ENCODE assay signal across 12 mouse cellular contexts in genomic region chr7:142056601-142057061, GRCm38 (mm10). TPM values are rescaled to one million over a fixed set of nuclear protein-coding genes. Genes with fewer than 3 reads are reported as not detected.
DNase-seq lines count a peak whose midpoint lies in the region; ATAC-seq lines count a peak whose summit lies in the region.
"Had no signal": no experiment of that assay in that cellular context is flagged by ENCODE, and none has a peak within 500 bp of the region (broad histone marks: within the 10 kb centered on the region; RNA-seq: fewer than 3 reads in every experiment).

No protein-coding gene starts in this region.

- H3K4me3 ChIP-seq in kidney, embryonic 15.5 days (replicated peaks) = no peak overlapping the region
- H3K4me3 ChIP-seq: midbrain, embryonic 13.5 days had no signal

- H3K27me3 ChIP-seq in kidney, embryonic 15.5 days = no peaks in the 10 kb centered on the region
- H3K27me3 ChIP-seq: midbrain, embryonic 13.5 days had no signal

- no peak overlapping the region for H3K4me2 ChIP-seq in kidney, embryonic 15.5 days
- H3K4me2 ChIP-seq: midbrain, embryonic 13.5 days had no signal

- peaks cover 36% of the 10 kb centered on the region for H3K36me3 ChIP-seq in kidney, embryonic 15.5 days

- H3K4me1 ChIP-seq in kidney, embryonic 15.5 days = peaks cover 32% of the 10 kb centered on the region

- 0 out of 2 replicates have a peak overlapping the region, but pooled peaks have one; percentile 22 for H3K27ac ChIP-seq in kidney, embryonic 15.5 days
- H3K27ac ChIP-seq: midbrain, embryonic 13.5 days had no signal

- no peak for DNase-seq in kidney, postnatal 4 days
- DNase-seq in CD4-positive, CD25-positive, alpha-beta regulatory T cell, adult 2 months (ENCODE audit: low read depth, low spot score) = peak; percentile 56
- DNase-seq in induced T-regulatory cell, adult 2 months (ENCODE audit: low read depth) = peak; percentile 76
- DNase-seq in naive thymus-derived CD4-positive, alpha-beta T cell, adult 2 months (ENCODE audit: low read depth) = peak; percentile 77
- no peak for DNase-seq in gastrocnemius, postnatal 25 days
- DNase-seq in yolk sac, embryonic 10.5 days (ENCODE audit: low spot score) = no peak
- no peak for DNase-seq in layer of hippocampus, adult 8-10 months (ENCODE audit: low spot score in 2 of 2)
- DNase-seq: cerebellum, adult 8-10 months; left cerebral cortex, postnatal 4 days had no signal

- no peak for ATAC-seq in kidney, embryonic 15.5 days (replicated peaks; ENCODE audit: low FRiP score)
- ATAC-seq: hindbrain, embryonic 16.5 days; midbrain, embryonic 13.5 days had no signal

- H3K9me3 ChIP-seq in kidney, embryonic 15.5 days (replicated peaks) = no peaks in the 10 kb centered on the region
- H3K9me3 ChIP-seq: midbrain, embryonic 13.5 days had no signal

- H3K9ac ChIP-seq in kidney, embryonic 15.5 days = no peak overlapping the region
- H3K9ac ChIP-seq: midbrain, embryonic 13.5 days had no signal

- 56% methylated on average over 1 of the region's 1 CpGs for WGBS in kidney, embryonic 15.5 days

RNA-seq across cellular contexts. Expression of gene Mob2, which starts 4.2 kb away (rescaled TPM):
- polyA plus RNA-seq in kidney, embryonic 15.5 days (2015; fragmentation: Nextera tagmentation; extraction: Ambion mirVana) = 62.3 and 66.9 TPM in 2 replicates
- total RNA-seq in gastrocnemius, postnatal 25 days (2021) = 10 to 100 TPM; 37.8 to 42.9 TPM
- total RNA-seq in layer of hippocampus, adult 8-10 months (2022) = 10 to 100 TPM; 28.9 to 34.4 (median 30.9) TPM

RNA-seq across cellular contexts. Expression of gene Dusp8, which starts 39.0 kb away (rescaled TPM):
- 2.6 and 2.9 TPM in 2 replicates for polyA plus RNA-seq in kidney, embryonic 15.5 days (2015; fragmentation: Nextera tagmentation; extraction: Ambion mirVana)
- 10 to 100 TPM; 16.8 to 46.3 TPM for total RNA-seq in gastrocnemius, postnatal 25 days (2021)
- total RNA-seq in layer of hippocampus, adult 8-10 months (2022) = 100 to 1,000 TPM; 103 to 110 (median 106) TPM

Comparison
In these comparisons a context has a peak if more than half of its experiments do, and no peak if none do; other contexts are left out.
1. DNase-seq: peak in CD4-positive, CD25-positive, alpha-beta regulatory T cell, adult 2 months (single experiment), induced T-regulatory cell, adult 2 months (single experiment) and naive thymus-derived CD4-positive, alpha-beta T cell, adult 2 months (single experiment); none in kidney, postnatal 4 days (0 of 2), gastrocnemius, postnatal 25 days (single experiment), yolk sac, embryonic 10.5 days (single experiment) and layer of hippocampus, adult 8-10 months (0 of 2).